ENCODE assay signal across 11 mouse cellular contexts in genomic region chr4:59379876-59380275, GRCm38 (mm10).
"Had no signal": no experiment of that assay in that cellular context is flagged by ENCODE, and none has a peak within 500 bp of the region (broad histone marks: within the 10 kb centered on the region; RNA-seq: fewer than 3 reads in every experiment).

No protein-coding gene starts in this region.

- DNase-seq: gastrocnemius, postnatal 25 days; heart, postnatal 10 days; kidney, adult 11 months; kidney, adult 2 months; kidney, adult 9 months; kidney, postnatal 14 days; kidney, postnatal 4 days; liver; liver, embryonic 13.5 days had no signal

- ATAC-seq: hindbrain, postnatal 0 days; intestine, embryonic 16.5 days had no signal
